Mouse (Mus musculus): Measurements from ENCODE around the gene Coasy. TPM values are rescaled to one million over a fixed set of nuclear protein-coding genes. Genes with fewer than 3 reads are reported as not detected.
A peak's percentile ranks its signal among the peaks of the same experiment; 100 is the strongest.
"Not testable (repeated sequence)": the region's sequence is repeated elsewhere in the genome, so short reads cannot be mapped to it uniquely, and the experiment has no call there.

The Coasy gene
- polyA plus RNA-seq, 1 experiment from 2014 or later = 37.9 TPM

DNA sequence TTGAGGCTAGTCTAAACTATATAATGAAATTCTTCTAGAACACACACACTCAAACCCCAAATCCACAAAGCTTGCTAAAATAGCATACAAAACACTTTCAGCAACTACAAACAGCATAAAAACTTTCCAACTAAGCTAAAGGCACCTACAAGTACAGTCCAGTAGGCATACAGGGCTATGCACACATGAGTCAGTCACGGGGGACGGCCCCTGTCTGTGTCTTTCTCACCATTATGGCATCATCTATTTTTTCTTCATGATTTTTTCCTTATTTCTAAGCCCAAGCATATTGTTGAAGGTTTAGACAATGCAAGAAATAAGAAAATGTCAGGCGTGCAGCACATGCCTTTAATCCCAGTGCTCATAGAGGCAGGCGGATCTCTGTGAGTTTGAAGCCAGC, 28.8 kb downstream of the Coasy start:
- no peaks in the 10 kb centered on the region for H3K9me3 ChIP-seq (ENCODE audit: control insufficient read depth, low read depth, low read length)
- ATAC-seq (ENCODE audit: insufficient number of reproducible peaks, insufficient read depth, low FRiP score, low read depth) = no peak
- no peak overlapping the region for H3K4me2 ChIP-seq (replicated peaks; ENCODE audit: low read depth, low read length)
- no peak overlapping the region for H3K27ac ChIP-seq (ENCODE audit: low read length)
- no peak overlapping the region for H3K4me3 ChIP-seq (ENCODE audit: low read depth, low read length)
- no peaks in the 10 kb centered on the region for H3K27me3 ChIP-seq (ENCODE audit: control insufficient read depth, insufficient read depth, low read length)
- H3K4me1 ChIP-seq (ENCODE audit: control insufficient read depth, insufficient read depth, low read length) = peaks cover 5% of the 10 kb centered on the region; the same call in 1 of the 2 replicates
- WGBS = 82% methylated on average over 4 of the region's 4 CpGs
- H3K9ac ChIP-seq (replicated peaks; ENCODE audit: low read depth, low read length) = no peak overlapping the region
- H3K36me3 ChIP-seq (ENCODE audit: control insufficient read depth, insufficient read depth, low read length) = peaks cover 5% of the 10 kb centered on the region; the same call in 1 of the 2 replicates

DNA sequence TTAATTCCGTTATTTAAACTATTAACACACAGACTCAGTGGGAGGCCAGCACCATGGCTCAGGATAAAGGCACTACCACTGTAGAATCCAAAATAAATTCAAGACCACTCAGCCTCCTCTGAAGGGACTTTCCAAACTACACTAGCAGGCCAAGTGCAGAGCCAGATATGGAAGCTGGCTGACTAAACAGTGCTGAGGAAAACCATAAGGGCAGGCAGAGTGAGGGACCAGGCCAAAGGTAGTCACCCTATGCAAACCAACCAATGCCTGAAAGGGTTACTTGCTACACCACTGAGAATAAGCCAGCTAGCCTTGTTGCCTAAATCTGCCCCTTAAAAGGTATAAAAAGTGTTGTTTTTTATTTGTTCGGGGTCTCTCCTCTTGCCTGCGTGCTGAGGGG, 29.8 kb downstream of the Coasy start:
- WGBS = 94% methylated on average over 3 of the region's 3 CpGs
- H3K4me1 ChIP-seq (ENCODE audit: control insufficient read depth, insufficient read depth, low read length) = peaks cover 5% of the 10 kb centered on the region; the same call in 1 of the 2 replicates
- no peak for ATAC-seq (ENCODE audit: insufficient number of reproducible peaks, insufficient read depth, low FRiP score, low read depth)
- no peaks in the 10 kb centered on the region for H3K27me3 ChIP-seq (ENCODE audit: control insufficient read depth, insufficient read depth, low read length)
- H3K36me3 ChIP-seq (ENCODE audit: control insufficient read depth, insufficient read depth, low read length) = peaks cover 5% of the 10 kb centered on the region; the same call in 1 of the 2 replicates
- H3K9ac ChIP-seq (replicated peaks; ENCODE audit: low read depth, low read length) = no peak overlapping the region
- H3K4me3 ChIP-seq (ENCODE audit: low read depth, low read length) = no peak overlapping the region
- H3K4me2 ChIP-seq (replicated peaks; ENCODE audit: low read depth, low read length) = no peak overlapping the region
- no peak overlapping the region for H3K27ac ChIP-seq (ENCODE audit: low read length)
- no peaks in the 10 kb centered on the region for H3K9me3 ChIP-seq (ENCODE audit: control insufficient read depth, low read depth, low read length)

DNA sequence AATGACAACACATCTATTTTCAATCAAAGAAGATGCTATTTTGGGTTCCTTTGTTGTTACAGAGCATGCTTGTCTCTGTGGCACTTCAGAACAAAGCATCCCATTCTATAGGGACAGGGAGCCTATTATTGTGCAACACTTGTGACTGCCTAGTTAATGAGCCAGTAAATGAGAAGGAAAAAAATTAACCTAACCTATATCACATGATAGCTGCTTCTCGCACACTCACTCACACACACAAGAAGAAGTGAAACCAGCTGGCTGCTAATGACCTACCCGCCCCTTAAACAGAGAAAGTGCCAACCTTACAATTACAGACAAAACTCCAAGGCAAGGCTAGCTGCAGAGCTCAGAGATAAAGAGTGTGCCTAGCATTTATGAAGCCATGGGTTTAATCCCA, 33.2 kb downstream of the Coasy start:
- Histone ChIP-seq H3K4me3 (ENCODE audit: low read depth, low read length) (no peak overlapping the region), H3K9ac (replicated peaks; ENCODE audit: low read depth, low read length) (no peak overlapping the region), H3K4me1 (ENCODE audit: control insufficient read depth, insufficient read depth, low read length) (peaks cover 15% of the 10 kb centered on the region), H3K4me2 (replicated peaks; ENCODE audit: low read depth, low read length) (no peak overlapping the region), H3K9me3 (ENCODE audit: control insufficient read depth, low read depth, low read length) (no peaks in the 10 kb centered on the region), H3K36me3 (ENCODE audit: control insufficient read depth, insufficient read depth, low read length) (no peaks in the 10 kb centered on the region), H3K27me3 (ENCODE audit: control insufficient read depth, insufficient read depth, low read length) (no peaks in the 10 kb centered on the region), H3K27ac (ENCODE audit: low read length) (no peak overlapping the region)
- WGBS = 77% methylated on average over 2 of the region's 2 CpGs
- no peak for ATAC-seq (ENCODE audit: insufficient number of reproducible peaks, insufficient read depth, low FRiP score, low read depth)

DNA sequence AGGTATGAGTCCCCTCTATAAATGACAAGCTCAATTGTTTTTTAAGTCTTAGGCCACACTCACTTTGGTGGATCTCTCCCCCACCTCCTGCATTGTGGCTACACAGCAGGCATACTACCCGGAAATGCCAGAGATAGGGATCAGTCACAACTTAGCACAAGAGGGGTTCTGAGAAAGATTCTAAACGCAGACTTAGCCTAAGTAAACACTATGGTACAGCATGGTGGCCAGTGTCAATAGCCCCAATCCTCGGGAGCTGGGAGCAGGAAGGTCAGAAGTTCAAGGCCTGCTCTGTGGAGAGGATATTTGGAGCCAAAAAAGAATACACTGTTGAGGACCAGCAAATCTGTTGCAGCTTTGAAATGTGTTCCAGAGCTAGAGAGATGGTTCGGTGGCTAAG, 35.7 kb downstream of the Coasy start:
- no peak overlapping the region for H3K27ac ChIP-seq (ENCODE audit: low read length)
- H3K9ac ChIP-seq (replicated peaks; ENCODE audit: low read depth, low read length) = peak overlapping the region; percentile 89
- 31% methylated on average over 4 of the region's 4 CpGs for WGBS
- no peak for ATAC-seq (ENCODE audit: insufficient number of reproducible peaks, insufficient read depth, low FRiP score, low read depth)
- H3K27me3 ChIP-seq (ENCODE audit: control insufficient read depth, insufficient read depth, low read length) = no peaks in the 10 kb centered on the region
- peaks cover 3% of the 10 kb centered on the region; the same call in 1 of the 2 replicates for H3K36me3 ChIP-seq (ENCODE audit: control insufficient read depth, insufficient read depth, low read length)
- peaks cover 18% of the 10 kb centered on the region for H3K4me1 ChIP-seq (ENCODE audit: control insufficient read depth, insufficient read depth, low read length)
- H3K4me3 ChIP-seq (ENCODE audit: low read depth, low read length) = peak overlapping the region; percentile 92
- H3K4me2 ChIP-seq (replicated peaks; ENCODE audit: low read depth, low read length) = peak overlapping the region; percentile 80
- H3K9me3 ChIP-seq (ENCODE audit: control insufficient read depth, low read depth, low read length) = no peaks in the 10 kb centered on the region

DNA sequence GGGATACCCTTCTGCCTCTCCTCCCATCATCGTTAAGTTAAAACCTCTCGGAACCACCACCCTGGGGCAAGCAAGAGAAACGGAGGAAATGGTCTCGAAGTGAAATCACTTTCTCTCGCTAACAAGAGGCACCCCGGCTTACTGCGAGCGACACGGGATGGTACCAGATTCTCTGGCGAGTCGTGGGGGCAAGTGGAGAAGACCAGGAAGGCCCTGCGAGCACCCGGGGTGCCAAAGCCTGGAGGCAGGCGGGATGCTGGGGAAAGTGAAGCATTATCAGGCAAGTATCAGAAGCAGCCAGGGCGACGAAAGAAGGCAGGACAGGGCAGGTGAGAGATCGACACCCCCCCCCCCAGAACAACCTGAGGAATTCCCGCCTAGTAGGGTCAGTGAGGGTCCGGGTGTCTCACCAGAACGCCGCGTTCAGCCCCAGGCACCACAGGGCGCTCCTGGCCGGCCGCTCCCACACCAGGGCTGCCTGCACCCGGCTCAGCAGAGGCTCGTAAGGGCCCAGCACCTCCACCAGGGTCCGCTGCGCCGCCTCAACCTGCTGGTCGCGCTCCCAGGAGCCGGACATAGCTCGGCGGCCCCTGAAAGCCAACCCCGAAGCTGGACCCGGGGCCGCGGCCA, 36.9 kb downstream of the Coasy start:
- peak overlapping the region; percentile 92 for H3K4me3 ChIP-seq (ENCODE audit: low read depth, low read length)
- H3K4me2 ChIP-seq (replicated peaks; ENCODE audit: low read depth, low read length) = peak overlapping the region; percentile 80
- H3K4me1 ChIP-seq (ENCODE audit: control insufficient read depth, insufficient read depth, low read length) = peaks cover 18% of the 10 kb centered on the region
- peak overlapping the region; percentile 80; the same call in 1 of the 2 replicates for H3K27ac ChIP-seq (ENCODE audit: low read length)
- H3K9me3 ChIP-seq (ENCODE audit: control insufficient read depth, low read depth, low read length) = no peaks in the 10 kb centered on the region
- peak overlapping the region; percentile 89 for H3K9ac ChIP-seq (replicated peaks; ENCODE audit: low read depth, low read length)
- peak; percentile 70 for ATAC-seq (ENCODE audit: insufficient number of reproducible peaks, insufficient read depth, low FRiP score, low read depth)
- H3K36me3 ChIP-seq (ENCODE audit: control insufficient read depth, insufficient read depth, low read length) = peaks cover 3% of the 10 kb centered on the region; the same call in 1 of the 2 replicates
- under 1% methylated on average over 39 of the region's 39 CpGs for WGBS
- no peaks in the 10 kb centered on the region for H3K27me3 ChIP-seq (ENCODE audit: control insufficient read depth, insufficient read depth, low read length)

DNA sequence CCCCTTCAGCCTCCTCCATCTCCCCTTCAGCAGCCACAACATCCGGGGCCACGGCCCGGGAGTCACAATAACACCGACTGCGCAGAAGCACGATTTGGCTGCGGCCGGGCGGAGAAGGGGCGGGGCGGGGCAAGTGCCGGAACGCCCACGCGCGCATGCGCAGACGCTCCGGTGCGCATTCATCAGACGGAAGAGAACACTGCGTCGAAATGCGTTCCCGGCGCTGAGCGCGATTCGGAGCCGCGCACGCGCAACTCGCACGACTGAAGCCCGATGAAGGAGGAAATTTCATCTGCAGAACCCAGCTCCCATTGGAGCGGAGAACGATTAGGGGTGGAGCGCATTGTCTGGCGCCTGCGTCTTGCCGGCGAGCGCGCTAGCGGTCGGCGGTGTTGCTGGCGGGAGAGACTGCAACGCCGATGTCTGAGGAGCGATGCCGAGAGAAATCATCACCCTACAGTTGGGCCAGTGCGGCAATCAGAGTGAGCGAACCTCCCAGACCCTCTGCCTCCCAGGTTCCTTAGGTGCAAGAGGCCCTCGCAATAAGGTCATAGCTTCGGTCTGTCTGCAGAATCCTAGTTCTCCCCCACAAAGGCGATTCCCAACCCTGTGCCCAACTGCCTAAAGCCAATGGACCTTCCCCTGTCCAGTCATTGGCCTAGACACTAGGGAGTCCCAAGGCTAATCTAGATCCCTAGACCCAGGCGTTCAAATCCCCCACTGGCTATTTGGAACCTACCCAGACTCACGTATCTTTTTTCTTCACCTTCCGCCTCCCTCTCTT, 37.6 kb downstream of the Coasy start, which contains the start of the genes Retreg3 and Tubg1:
Gene Retreg3, minus strand, starts transcription at position 133 of the 784 bp plus-strand sequence.
Gene Tubg1, plus strand, starts transcription at position 178 of the 784 bp plus-strand sequence.
- no peaks in the 10 kb centered on the region for H3K9me3 ChIP-seq (ENCODE audit: control insufficient read depth, low read depth, low read length)
- H3K27ac ChIP-seq (ENCODE audit: low read length) = peak within 1 kb of the TSS; percentile 86
- WGBS = under 1% methylated on average over 61 of the region's 61 CpGs
- ATAC-seq (ENCODE audit: insufficient number of reproducible peaks, insufficient read depth, low FRiP score, low read depth) = peak; percentile 97
- peak within 1 kb of the TSS; percentile 92 for H3K4me3 ChIP-seq (ENCODE audit: low read depth, low read length)
- H3K27me3 ChIP-seq (ENCODE audit: control insufficient read depth, insufficient read depth, low read length) = no peaks in the 10 kb centered on the region
- peak within 1 kb of the TSS; percentile 96 for H3K4me2 ChIP-seq (replicated peaks; ENCODE audit: low read depth, low read length)
- peak within 1 kb of the TSS; percentile 89 for H3K9ac ChIP-seq (replicated peaks; ENCODE audit: low read depth, low read length)
- peaks cover 18% of the 10 kb centered on the region for H3K4me1 ChIP-seq (ENCODE audit: control insufficient read depth, insufficient read depth, low read length)
- H3K36me3 ChIP-seq (ENCODE audit: control insufficient read depth, insufficient read depth, low read length) = peaks cover 3% of the 10 kb centered on the region; the same call in 1 of the 2 replicates

DNA sequence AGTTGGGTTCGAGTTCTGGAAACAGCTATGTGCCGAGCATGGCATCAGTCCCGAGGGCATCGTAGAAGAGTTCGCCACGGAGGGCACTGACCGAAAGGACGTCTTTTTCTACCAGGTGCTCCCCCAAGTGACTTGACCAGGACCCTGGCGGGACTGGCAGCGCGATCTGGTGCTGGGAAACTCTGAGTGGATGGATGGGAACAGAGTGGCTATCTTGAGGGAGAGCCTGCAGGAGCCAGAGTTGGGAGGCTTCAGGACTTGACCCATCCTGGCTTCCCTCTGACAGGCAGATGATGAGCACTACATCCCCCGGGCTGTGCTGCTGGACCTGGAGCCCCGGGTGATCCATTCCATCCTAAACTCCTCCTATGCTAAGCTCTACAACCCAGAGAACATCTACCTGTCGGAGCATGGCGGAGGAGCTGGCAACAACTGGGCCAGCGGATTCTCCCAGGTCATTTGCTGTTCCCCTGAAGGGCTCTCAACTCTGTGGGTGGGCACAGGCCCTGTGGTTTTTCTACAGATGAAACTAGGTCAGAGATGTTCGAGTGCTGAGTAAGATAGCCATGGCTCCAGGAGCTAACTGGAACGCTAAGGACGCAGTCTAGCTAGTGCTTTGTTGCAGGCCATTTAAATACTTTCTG, 38.3 kb downstream of the Coasy start:
- Histone ChIP-seq H3K4me3 (ENCODE audit: low read depth, low read length) (peak overlapping the region; percentile 92), H3K4me2 (replicated peaks; ENCODE audit: low read depth, low read length) (peak overlapping the region; percentile 96), H3K9ac (replicated peaks; ENCODE audit: low read depth, low read length) (peak overlapping the region; percentile 63), H3K27ac (ENCODE audit: low read length) (peak overlapping the region; percentile 86), H3K36me3 (ENCODE audit: control insufficient read depth, insufficient read depth, low read length) (peaks cover 3% of the 10 kb centered on the region; the same call in 1 of the 2 replicates), H3K9me3 (ENCODE audit: control insufficient read depth, low read depth, low read length) (no peaks in the 10 kb centered on the region), H3K4me1 (ENCODE audit: control insufficient read depth, insufficient read depth, low read length) (peaks cover 18% of the 10 kb centered on the region), H3K27me3 (ENCODE audit: control insufficient read depth, insufficient read depth, low read length) (no peaks in the 10 kb centered on the region)
- WGBS = 20% methylated on average over 19 of the region's 19 CpGs
- no peak for ATAC-seq (ENCODE audit: insufficient number of reproducible peaks, insufficient read depth, low FRiP score, low read depth)

DNA sequence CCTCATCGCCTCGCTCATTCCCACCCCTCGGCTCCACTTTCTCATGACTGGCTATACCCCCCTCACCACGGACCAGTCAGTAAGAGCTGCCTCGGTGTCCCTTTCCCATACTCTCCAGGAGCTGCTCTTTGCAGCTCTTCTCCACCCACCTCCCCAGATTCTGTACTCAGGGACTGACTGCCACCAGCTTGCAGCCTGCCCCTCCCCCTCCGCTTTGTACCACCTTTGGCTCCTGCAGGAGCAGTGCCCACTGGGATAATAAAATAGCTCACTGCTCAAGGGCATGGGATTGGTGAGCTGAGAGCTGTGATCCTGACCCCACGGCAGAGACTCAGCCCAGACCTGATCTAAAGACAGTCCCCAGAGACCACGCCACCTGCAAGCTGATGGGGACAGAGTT, 42.1 kb downstream of the Coasy start:
- not testable (repeated sequence) for H3K4me3 ChIP-seq (ENCODE audit: low read depth, low read length); H3K9me3 ChIP-seq (ENCODE audit: control insufficient read depth, low read depth, low read length); H3K27ac ChIP-seq (ENCODE audit: low read length); H3K4me2 ChIP-seq (replicated peaks; ENCODE audit: low read depth, low read length); H3K9ac ChIP-seq (replicated peaks; ENCODE audit: low read depth, low read length); H3K27me3 ChIP-seq (ENCODE audit: control insufficient read depth, insufficient read depth, low read length); ATAC-seq (ENCODE audit: insufficient number of reproducible peaks, insufficient read depth, low FRiP score, low read depth); H3K4me1 ChIP-seq (ENCODE audit: control insufficient read depth, insufficient read depth, low read length)
- WGBS = 92% methylated on average over 8 of the region's 8 CpGs
- peaks cover 12% of the 10 kb centered on the region; the same call in 1 of the 2 replicates for H3K36me3 ChIP-seq (ENCODE audit: control insufficient read depth, insufficient read depth, low read length)
